Mouse (Mus musculus): ENCODE data around the gene Cd44. TPM values are rescaled to one million over a fixed set of nuclear protein-coding genes. Genes with fewer than 3 reads are reported as not detected.

Cd44 gene
- total RNA-seq, 4 experiments from 2014 or later, result 2.2 to 5.0 (median 3.4) TPM

DNA sequence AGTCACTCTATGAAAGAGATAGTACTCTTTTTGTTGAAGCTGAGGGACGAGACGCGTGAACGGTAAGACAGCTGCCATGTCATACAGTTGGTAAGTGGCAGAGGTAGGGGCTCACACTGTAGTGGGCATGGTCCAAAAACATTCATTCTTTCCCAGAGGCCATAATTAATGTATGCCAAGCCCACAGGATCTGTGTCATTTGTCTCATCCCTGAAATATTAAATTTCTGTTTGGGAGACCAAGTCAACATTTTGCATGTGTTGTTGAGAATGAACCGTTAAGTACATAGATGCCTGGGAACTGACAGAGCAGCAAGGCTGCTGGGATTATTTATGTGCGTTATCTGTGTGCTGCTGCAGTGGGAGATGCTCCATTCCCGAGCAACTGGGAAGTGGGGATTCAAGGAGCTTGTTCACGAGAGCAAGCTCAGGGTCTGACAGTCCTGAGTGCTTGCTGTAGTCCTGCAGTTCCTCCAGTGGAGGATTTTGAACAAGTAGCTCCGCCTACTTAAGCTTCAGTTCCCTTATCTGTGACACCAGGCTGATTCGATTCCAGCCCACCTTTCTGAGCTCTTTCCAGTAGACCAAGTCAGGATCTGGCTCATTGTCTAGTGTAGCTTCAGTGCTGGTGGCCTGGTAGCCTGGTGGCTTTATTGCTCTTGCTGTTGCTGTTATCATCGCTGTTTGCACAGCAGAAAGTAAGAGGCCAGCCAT is 12.5 kb upstream of the Cd44 start:
- DNase-seq (ENCODE audit: low spot score in 2 of 2), result no peak

DNA sequence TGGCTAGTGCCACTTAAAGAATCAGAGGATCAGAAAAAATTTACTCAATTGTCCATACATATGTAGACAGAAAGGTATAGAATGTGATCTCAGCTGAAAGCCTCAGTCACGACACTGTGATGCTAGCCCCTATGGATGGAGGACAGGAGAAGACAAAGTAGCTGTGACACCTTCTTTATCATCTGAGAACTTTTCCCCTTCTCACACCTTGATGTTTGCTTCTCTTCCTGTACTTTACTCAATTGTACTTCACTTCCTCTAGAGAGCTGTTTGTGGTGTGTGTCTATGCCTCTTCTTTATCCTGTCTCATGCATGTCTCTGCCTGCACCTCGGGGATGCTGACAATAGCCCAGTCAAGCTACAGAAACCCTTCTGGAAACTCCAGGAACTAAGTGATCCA is 11.5 kb upstream of the Cd44 start:
- DNase-seq (ENCODE audit: low spot score in 2 of 2), result no peak

DNA sequence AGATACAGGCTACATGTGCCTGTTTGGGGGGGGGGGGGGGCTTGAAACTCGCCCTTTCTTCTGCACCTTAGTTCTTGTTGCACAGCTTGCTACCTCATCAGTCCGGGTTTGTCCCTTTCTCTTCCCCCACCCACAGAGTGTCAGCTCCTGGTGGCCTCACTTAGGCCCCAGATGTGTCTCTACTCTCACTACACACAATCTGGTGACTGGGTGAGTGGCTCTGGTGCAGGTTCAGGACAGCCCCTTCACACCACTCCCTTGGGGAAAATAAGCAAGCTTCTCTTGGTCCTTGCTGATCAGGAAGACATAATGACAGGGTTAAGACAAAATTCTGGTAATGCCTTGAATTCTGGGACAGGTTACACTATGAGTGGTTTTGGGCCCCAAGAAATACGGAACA is 11.0 kb upstream of the Cd44 start:
- no peak for DNase-seq (ENCODE audit: low spot score in 2 of 2)

DNA sequence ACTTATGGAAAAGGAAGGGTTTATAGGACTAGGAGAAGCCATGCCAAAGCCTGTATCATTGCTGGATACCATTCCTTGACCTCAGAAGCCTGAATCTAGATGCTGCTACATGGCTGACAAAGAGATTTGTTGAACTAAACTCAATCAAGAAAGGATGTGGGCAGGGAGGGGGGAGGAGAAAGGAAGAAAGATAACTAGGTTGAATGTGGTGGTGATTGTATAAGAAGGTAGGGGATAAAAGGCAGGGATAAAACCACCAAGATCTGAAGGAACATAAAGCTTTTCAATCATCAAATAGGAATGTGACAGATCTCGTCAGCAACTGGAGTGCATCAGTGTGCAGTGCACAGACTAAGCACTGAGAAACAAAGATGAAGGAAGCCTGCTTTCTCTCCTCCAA is 7.9 kb upstream of the Cd44 start:
- DNase-seq (ENCODE audit: low spot score in 2 of 2), result no peak

DNA sequence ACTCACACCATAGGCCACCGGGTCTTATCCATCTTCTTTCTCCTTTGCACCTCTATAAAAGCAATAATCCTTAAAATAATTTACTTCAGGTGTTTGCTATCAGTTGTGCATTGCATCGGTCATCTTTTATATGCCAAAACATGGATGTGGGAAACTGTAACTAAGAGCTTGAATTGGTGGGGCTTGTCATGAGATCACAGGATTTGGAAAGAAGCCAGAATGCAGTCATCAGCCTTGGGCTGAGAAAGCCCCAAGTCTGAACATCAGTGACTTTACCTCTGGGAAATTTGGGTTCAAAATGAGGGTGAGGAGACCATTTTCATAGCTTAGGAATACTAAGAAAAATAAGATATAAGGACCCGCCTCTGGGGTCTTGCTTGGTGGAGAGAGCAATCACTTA is 4.1 kb upstream of the Cd44 start:
- DNase-seq (ENCODE audit: low spot score in 2 of 2), result no peak

DNA sequence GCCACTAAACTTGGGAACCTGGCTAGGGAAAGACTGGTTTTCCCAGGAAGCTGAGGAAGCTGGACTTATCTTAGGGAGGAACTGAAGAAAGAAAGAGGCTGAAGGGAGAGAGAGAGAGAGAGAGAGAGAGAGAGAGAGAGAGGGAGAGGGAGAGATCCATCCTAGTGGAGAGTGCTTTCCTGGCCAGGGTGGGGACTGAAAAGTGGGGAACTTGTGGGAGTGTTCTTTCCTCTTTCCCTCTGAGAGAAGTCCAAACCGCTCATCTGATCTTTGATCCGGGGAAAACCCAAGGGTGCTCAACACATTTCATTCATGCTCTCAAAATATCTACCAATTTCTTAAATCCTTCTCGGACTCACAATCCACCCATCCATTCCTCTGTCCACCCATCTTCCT is 361 bp upstream of the Cd44 start:
- no peak for DNase-seq (ENCODE audit: low spot score in 2 of 2)

DNA sequence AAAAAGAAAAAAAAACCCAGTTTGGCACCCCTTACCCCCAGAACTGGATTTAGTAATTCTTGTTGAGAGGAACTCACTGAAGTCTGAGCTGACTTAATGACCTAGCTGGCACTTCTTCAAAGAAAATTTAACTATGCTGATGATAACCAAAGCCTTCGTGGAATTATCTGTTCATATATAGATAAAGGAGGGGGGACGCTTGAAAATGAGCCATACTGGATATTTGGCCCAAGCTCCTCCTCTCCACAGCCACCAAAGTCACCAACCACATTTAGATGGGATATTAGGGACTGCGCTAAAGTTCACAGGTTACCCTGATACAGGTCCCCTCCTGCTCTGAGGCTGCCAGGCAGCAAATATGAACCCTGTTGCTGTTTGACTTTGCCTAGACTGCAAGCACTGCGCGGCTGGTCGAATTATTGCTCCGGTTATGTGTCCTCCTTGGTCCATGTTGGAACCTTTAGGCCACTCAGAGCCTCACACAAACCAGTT is 1.2 kb downstream of the Cd44 start:
- no peak for DNase-seq (ENCODE audit: low spot score in 2 of 2)

DNA sequence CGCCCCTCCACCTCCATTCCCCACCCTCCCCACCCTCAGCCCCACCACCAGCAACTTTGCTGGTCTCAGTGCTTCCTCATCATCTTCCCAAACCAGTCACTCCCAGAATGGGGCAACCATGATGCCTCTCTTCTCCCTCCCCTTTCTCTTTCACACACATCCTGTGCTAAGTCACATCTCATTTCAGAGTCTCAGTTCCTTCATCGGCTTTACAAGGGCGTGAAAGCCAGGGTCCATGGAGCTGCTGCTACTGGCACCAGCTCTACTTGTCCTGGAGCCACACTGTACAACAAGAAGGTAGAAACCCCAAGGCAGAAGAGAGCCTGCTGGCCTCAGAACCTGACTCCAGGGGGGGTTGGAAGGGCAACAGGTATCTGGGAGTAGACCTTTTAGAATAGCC is 2.2 kb downstream of the Cd44 start:
- DNase-seq (ENCODE audit: low spot score in 2 of 2), result no peak

DNA sequence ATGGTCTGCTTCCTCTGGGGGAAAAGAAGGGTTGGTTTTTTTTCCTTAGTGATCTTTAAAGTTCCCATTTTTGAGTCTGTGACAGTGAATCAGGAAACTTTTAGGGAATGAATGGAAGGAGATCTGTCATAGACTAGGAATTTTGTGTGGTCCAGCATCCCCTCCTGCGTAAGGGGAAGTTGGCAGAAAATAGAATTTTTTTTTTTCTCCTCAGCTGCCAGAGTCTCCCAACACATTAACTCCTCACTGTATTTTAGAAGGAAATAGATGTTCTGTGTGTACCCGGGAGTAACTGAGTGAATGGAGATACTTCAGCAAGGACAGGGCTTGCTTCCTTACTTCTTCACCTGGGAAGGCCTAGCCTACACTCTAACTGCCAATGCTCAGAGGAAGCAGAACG is 2.9 kb downstream of the Cd44 start:
- DNase-seq (ENCODE audit: low spot score in 2 of 2), result no peak

DNA sequence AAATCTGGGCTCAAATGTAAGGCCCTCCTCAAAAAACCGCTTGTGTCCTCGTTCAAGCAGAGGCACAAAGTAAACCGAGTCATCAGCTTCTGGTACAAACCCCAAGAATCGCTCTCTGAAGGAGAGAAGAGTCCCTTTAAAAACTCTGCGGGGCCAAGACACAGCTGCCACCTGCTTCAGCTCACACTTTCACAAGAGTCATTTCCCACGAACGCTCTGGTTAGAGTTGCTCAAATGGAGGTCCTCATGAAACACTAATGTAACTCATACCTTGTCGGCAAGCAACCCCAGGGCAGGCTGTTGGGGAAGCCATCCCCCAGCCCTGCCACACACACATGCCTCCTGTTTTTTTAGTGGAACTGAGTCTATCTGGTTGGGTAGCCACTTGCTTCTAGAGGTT is 5.3 kb downstream of the Cd44 start:
- DNase-seq (ENCODE audit: low spot score in 2 of 2), result no peak

DNA sequence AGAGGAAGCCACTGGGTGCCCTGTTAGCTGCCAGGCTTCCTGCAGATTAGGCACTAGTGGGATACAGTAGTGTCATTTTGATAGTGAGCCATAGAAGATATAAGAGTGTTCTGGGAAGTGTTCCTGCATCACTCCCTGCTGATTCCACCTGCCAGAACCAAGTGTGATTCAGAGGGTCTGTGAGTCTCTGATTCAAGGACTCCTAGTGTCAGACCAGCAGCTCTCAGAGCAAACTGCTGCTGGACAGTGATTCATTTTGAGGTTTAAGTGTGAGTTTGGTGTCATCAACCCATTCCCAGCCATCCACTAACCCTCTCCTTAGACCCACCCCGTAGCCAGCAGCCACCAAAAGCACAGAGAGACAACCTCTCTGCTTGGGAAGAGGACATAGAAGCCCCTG is 6.3 kb downstream of the Cd44 start:
- DNase-seq (ENCODE audit: low spot score in 2 of 2), result no peak

DNA sequence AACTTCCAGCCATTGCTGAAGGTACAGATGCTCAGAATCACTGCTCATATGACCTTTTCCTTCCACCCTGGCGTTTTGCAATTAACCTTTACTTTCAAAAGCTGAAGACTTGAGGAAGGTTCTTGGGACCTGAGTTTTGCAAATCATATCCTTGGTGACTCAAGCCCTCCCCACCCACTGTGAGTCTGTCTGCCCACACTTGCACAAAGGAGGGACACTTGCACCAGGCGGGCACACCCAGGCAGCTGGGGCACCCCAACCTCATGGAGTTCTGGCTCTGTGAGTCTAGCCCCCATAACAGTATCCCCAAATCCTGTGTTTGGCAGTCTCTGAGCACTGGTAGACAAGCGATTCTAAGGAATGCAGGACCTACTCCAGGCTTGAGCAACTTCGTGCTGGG is 6.7 kb downstream of the Cd44 start:
- no peak for DNase-seq (ENCODE audit: low spot score in 2 of 2)

DNA sequence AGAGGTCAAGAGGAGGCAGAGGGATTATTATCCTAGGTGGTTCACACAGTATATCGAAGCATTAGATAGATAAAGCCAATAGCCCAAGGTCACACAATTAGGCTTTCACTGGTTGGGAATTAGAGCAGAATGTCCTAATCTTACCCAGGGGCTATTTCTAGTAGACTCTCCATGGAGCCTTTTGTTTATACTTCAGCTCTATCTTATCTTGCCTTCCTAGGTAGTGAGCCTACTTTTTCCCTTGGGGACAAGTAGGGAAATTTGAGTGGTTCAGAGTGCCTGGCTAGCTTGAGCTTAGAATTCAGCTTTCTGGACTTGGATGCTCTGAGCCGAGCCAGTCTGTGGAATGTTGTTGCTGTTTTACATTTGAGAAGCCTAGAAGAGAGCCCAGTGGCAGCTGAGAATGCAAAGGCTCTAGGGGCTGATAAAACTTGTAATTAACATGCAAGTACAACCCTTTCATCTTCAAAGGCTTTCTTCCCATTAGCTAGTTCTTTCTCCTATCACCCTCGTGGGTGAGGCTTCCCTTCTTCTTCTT is 12.7 kb downstream of the Cd44 start:
- DNase-seq (ENCODE audit: low spot score in 2 of 2), result no peak

DNA sequence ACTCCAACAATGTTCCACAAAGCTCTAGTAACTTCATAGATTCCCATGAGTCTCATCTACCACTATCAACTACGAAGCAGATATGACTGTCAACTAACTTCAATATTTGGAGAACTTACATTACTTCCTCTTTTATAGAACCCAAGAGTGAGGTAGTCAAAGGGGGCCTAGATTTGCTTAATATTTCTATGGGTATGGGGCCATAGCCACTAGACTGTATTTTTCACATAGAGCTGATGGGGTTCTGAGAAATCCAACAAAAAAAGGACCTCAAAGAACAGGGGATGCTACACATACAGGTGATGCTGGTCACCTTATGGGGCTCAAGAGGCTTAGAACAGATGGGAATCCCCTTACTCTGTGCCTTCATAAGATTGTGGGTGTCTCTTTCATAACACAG is 14.3 kb downstream of the Cd44 start:
- DNase-seq (ENCODE audit: low spot score in 2 of 2), result no peak

DNA sequence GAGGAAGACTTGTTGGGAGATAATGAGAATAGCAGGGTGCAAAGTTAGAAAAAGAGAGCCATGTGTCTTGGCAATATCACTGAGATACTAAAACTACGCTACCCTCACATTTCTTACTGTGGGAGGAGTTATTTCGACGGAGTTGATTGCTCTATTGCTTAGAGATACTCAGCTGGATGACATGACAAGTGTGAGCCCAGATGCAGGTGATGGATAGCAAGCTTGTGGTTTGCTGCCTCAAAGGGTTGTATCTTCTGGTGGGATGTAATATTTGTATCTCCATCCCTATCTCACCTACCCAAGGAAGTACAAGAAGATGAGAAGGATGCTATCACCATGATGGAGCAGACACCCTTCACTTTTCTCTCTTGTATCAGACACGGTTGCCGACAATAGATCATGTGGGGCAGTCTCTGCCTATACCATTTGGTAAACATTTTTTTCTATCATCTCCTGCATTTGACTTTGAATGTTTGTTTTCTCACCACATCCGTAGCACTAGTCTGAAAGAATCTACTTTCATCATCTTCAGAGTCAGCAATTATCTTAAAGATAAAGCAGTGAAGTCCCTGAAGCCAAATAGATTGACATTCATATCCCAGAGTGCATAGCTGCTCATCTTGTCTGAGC is 15.0 kb downstream of the Cd44 start:
- DNase-seq (ENCODE audit: low spot score in 2 of 2), result no peak

DNA sequence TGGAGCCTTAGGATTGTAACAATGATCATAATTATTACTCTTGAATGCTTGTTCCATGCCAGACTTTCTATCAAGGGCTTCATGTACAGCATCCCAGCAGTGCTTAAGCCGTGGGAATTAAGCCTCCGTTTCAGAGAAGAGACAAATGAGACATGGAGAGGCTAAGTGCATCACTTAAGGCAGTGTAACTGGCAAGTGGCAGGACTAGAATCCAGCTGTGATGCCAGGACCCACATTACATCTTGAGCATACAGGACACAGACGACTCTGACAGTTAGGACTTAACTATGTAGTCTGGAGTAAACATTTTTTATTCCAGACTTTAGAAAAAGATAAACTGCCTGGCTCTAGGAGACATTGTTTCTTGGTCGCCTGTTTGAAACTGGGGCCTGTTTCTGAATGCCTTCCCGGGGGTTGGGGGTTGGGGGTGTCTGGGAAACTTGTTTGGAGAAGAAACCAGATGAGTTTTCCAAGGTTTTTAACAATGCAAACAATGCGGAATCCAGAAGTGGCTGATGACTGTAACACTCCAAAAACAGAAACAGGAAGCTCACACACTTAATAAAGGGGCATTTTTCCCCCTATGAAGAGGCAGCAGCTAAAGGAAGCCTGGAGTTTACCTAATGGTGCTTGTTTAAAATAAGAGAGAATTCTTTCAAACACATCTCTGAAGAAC is 18.7 kb downstream of the Cd44 start:
- no peak for DNase-seq (ENCODE audit: low spot score in 2 of 2)

DNA sequence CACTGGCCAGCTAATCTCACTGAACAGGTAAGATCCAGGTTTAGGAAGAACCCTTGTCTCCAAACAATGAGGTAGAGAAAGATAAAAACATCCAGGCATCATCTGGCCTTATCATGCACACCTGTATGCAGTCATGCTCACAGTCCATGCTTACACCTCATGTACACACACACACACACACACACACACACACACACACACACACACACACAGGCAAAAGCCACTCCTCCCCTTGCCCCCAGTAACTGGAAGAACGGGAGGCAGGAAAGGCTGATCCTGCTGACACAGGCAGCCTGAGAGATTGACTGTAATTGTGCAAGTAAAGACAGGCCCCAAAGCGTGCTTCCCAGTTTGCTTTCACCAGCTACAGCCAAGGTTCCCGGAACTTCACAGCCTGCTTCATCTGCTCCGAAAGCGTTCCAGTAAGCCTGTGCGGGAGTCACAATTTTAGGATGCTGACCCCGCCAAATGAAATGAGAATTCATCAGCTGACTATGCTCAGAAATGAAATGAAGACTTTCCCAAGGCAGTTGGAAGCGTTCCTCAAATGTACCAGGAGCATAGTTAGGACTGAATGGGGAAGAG is 19.4 kb downstream of the Cd44 start:
- no peak for DNase-seq (ENCODE audit: low spot score in 2 of 2)

DNA sequence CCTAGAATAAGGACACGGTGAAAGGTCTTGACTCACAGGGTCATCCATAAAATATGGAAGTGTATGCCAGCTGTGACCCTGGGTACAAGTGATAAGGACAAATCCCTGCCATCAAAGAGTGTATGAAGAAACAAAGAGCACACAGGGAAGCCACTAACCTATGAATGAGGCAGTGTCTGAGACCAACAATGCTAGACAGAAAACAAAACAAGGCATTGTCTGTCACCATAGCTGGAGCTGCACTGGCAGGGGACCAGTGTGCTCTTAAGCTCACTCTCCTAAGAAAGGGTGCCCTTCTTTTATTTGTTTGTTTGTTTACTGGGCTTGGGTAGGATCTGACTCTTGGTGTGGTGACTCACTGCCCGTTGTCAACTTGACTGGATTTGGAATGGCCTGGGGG is 23.0 kb downstream of the Cd44 start:
- no peak for DNase-seq (ENCODE audit: low spot score in 2 of 2)

DNA sequence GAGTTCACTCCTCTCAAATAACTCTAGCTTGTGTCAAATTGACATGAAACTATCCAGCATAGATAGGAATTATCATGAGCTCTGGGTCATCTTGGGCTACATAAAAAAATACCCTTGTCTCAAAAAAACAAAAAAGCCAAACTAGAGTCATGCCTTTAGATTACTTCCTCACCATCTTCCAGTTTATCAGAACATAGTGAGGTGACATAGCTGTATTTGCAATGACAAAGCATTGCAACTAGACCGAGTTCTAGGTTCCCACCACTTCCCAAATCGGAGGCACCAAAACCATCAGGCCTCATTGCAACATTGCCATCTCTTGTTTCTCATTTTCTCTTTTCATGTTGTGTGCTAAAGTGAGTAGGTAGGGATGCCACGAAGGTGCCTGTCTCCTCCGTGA is 24.0 kb downstream of the Cd44 start:
- no peak for DNase-seq (ENCODE audit: low spot score in 2 of 2)

DNA sequence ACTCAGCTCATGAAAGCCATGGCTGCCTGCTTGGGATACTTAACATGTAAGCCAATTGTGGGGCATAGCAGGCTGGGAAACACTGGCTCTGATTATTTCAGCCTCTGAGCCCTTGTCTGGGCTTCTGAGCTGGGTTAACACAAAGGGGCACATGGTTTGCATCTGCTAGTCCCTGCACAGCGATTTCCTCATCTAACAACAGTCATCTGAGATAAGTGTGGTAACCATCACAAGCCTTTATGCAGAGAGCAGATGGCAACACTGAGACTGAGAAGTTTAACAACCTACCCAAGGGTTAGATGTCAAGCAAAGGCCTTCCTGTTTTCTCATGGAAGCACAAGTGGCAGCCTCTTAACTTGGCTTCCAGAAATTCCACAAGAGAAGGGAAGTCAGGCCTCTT is 25.3 kb downstream of the Cd44 start:
- no peak for DNase-seq (ENCODE audit: low spot score in 2 of 2)

DNA sequence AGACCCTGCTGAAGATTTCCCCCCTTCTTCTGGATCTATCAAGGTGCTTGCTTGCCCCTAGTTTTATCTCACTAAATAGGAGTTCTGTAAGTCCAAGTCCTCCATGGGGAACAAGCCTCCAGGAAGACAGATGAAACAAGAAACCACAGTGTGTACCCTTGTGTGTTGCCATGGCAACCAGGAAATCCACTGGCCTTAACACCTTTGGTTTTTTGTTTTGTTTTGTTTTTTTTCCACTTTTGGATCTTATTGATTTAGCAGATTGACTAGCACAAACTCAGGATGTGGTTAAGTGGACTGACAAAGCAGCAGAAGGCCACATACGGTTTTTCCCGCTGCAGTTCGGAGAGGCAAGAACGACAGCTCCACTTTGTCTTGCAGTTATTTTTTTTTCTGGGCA is 27.6 kb downstream of the Cd44 start:
- DNase-seq (ENCODE audit: low spot score in 2 of 2), result no peak

DNA sequence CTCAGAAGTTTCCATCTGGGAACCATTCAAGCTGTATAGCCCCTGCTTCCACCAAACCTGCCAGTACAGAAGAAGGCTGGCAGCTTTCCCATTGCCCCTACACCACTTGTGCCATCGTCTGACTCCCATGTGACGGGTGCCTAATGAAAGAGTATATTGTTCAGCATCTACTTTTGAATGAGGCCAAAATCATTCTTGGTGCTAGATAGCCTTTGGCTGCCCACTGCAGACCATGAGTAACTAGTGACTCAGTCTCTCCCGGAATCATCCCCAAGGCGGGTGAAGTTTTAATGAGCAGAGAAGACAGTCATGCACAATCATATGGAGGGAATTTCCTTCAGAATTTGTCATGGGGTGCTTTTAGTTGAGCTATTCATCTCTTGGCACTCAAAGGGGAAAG is 28.3 kb downstream of the Cd44 start:
- DNase-seq (ENCODE audit: low spot score in 2 of 2), result no peak

Measured in gastrocnemius, adult 8-10 months (tissue).